In the genomic region with DNA sequence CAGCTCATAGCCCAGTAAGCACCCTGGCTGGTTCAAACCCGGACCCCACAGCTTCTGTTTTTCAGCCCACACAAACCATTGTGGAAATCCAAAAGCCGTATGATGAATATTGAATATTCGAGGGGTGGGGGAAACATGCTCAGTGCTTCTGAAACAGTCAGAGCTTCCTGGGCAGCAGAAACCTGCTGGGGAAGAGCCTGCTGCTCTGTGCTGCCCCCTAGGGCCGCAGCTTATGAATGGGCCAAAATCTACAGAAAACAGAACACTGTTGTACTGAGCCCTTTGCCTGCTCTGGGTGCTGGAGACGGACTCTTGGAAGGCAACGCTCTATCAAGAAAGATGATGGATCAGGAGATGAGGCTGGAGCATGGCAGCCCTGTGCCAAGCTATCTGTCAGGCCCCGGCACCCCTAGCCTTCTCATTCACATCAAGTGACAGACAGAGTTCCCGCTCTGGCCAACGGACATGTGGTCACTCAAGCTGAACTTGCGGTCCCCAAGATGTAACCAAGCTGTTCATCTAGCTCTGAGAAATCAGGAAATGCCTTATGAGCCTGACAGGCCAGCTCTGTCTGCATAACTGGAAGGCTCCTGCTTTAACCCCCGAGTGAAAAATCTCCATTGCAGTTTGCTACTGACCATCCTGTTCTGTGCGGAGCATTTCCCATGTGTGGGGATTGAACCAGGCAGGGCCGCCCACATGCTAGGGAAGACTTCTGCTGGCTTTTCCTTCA, we compare ENCODE assay signal across 10 mouse cellular contexts. TPM values are rescaled to one million over a fixed set of nuclear protein-coding genes. Genes with fewer than 3 reads are reported as not detected.
A peak's percentile ranks its signal among the peaks of the same experiment; 100 is the strongest.
DNase-seq lines count a peak whose midpoint lies in the region; ATAC-seq and TF ChIP-seq lines count a peak whose summit lies in the region.
"Had no signal": no experiment of that assay in that cellular context is flagged by ENCODE, and none has a peak within 500 bp of the region (broad histone marks: within the 10 kb centered on the region; RNA-seq: fewer than 3 reads in every experiment).

No protein-coding gene starts in this region.

- DNase-seq in adrenal gland, postnatal 10 days, result peak; percentile 51
- no peak for DNase-seq in adrenal gland, adult 2 months
- peak; percentile 44 for DNase-seq in kidney, postnatal 10 days
- DNase-seq in kidney, postnatal 25 days, result no peak
- no peak for DNase-seq in gastrocnemius, postnatal 25 days

- no peak overlapping the region for H3K4me3 ChIP-seq in E14TG2a.4 (replicated peaks; ENCODE audit: low read length)

- H3K36me3 ChIP-seq in E14TG2a.4 (ENCODE audit: insufficient read depth, low read length), result no peaks in the 10 kb centered on the region

- H3K9me3 ChIP-seq in E14TG2a.4 (ENCODE audit: low read length), result no peaks in the 10 kb centered on the region

- peaks cover 9% of the 10 kb centered on the region for H3K4me1 ChIP-seq in E14TG2a.4 (replicated peaks; ENCODE audit: low read depth, low read length)

- TF ChIP-seq CTCF in E14TG2a.4 (conservative IDR thresholded peaks at IDR 0.05; ENCODE audit: low read length), result peak; percentile 86

- no peaks in the 10 kb centered on the region for H3K27me3 ChIP-seq in E14TG2a.4 (ENCODE audit: insufficient read depth, low read length)

- 0 out of 4 replicates have a peak, but pooled peaks have one; percentile 17 to 29 for ATAC-seq in hematopoietic stem cell, adult 5-6 weeks (replicated peaks in 1 of 2; ENCODE audit: insufficient read depth in 1 of 2, low FRiP score in 2 of 2, low TSS enrichment in 1 of 2, low read depth in 1 of 2, poor library complexity in 2 of 2, severe bottlenecking in 2 of 2)
- ATAC-seq in erythroblast, adult 5-6 weeks (replicated peaks; ENCODE audit: low FRiP score, poor library complexity, severe bottlenecking), result no peak

RNA-seq across cellular contexts. Expression of a gene that starts 32.5 kb away (rescaled TPM):
- under 1 TPM in 1 of 2 experiments, not detected in 1; 0.18 TPM for total RNA-seq in adrenal gland, postnatal 10 days (2021)
- under 1 TPM in 1 of 2 experiments, not detected in 1; 0.26 TPM for total RNA-seq in adrenal gland, adult 2 months (2021)
- polyA plus RNA-seq in adrenal gland, adult 2 months (2012; rRNA removed), result 0.11 and 0.12 TPM in 2 replicates
- not detected in 2 replicates for total RNA-seq in hematopoietic stem cell, adult 5-6 weeks (2017)
- total RNA-seq in erythroblast, adult 5-6 weeks (2015; ENCODE audit: low replicate concordance), result not detected in 2 replicates
- total RNA-seq in erythroblast, adult 5-6 weeks (2017; ENCODE audit: low replicate concordance), result not detected in 2 replicates
- not detected for total RNA-seq in gastrocnemius, postnatal 25 days (2021)
- total RNA-seq: heart, adult 18-20 months had no signal
- polyA plus RNA-seq: C2C12 had no signal

RNA-seq across cellular contexts. Expression of a gene that starts 38.9 kb away (rescaled TPM):
- 100 to 1,000 TPM; 124 to 320 TPM for total RNA-seq in adrenal gland, postnatal 10 days (2021)
- total RNA-seq in adrenal gland, adult 2 months (2021), result 10 to 100 TPM in 1 of 2 experiments, 1 to 10 TPM in 1; 4.1 to 12.3 TPM
- 17.3 and 19.6 TPM in 2 replicates for polyA plus RNA-seq in adrenal gland, adult 2 months (2012; rRNA removed)
- total RNA-seq in hematopoietic stem cell, adult 5-6 weeks (2017), result not detected in 2 replicates
- not detected in 2 replicates for total RNA-seq in erythroblast, adult 5-6 weeks (2015; ENCODE audit: low replicate concordance)
- total RNA-seq in erythroblast, adult 5-6 weeks (2017; ENCODE audit: low replicate concordance), result not detected in 2 replicates
- total RNA-seq in gastrocnemius, postnatal 25 days (2021), result 10 to 100 TPM; 15.7 to 19.7 TPM
- polyA plus RNA-seq: C2C12 had no signal

RNA-seq across cellular contexts. Expression of a gene that starts 54.8 kb away (rescaled TPM):
- total RNA-seq in adrenal gland, postnatal 10 days (2021), result 10 to 100 TPM; 42.5 to 43.2 TPM
- total RNA-seq in adrenal gland, adult 2 months (2021), result 10 to 100 TPM; 34.1 to 56.7 TPM
- 37.6 and 49.4 TPM in 2 replicates for polyA plus RNA-seq in adrenal gland, adult 2 months (2012; rRNA removed)
- 2.9 and 5.9 TPM in 2 replicates for total RNA-seq in hematopoietic stem cell, adult 5-6 weeks (2017)
- total RNA-seq in erythroblast, adult 5-6 weeks (2015; ENCODE audit: low replicate concordance), result 16.5 and 19.0 TPM in 2 replicates
- total RNA-seq in erythroblast, adult 5-6 weeks (2017; ENCODE audit: low replicate concordance), result 9.8 and 16.9 TPM in 2 replicates
- total RNA-seq in gastrocnemius, postnatal 25 days (2021), result 10 to 100 TPM; 13.7 to 14.0 TPM

Comparison
In these comparisons a context has a peak if more than half of its experiments do, and no peak if none do; other contexts are left out.
1. DNase-seq: peak in adrenal gland, postnatal 10 days (single experiment) and kidney, postnatal 10 days (single experiment); none in adrenal gland, adult 2 months (single experiment), kidney, postnatal 25 days (0 of 2) and gastrocnemius, postnatal 25 days (single experiment).
2. RNA of a gene that starts 38.9 kb away (total RNA-seq): 124 to 320 TPM in adrenal gland, postnatal 10 days; 15.7 to 19.7 TPM in gastrocnemius, postnatal 25 days, 4.1 to 12.3 TPM in adrenal gland, adult 2 months, not detected in hematopoietic stem cell, adult 5-6 weeks and not detected in erythroblast, adult 5-6 weeks; every median in the first group is over 4 times any median in the second.